Mouse (Mus musculus) small intestine, adult 2 months (tissue): ENCODE measurements at regions not wholly inside any gene's neighbourhood (a gene's known extent, or its start where the extent isn't known, plus 50 kb on each side); places are given as distances from the start of the nearest gene placed in this dataset.

ENCODE experiments used
- H3K27ac ChIP-seq: fragments of 200-500 bp; 2 replicates; pipeline ENCODE4 v1.5.1; 2012; ENCODE audit warnings: low read depth, low read length, control low read depth, inconsistent platforms; ENCODE audit not compliant: insufficient read depth
- H3K27me3 ChIP-seq: fragments of 200-500 bp; 2 replicates; pipeline ENCODE4 v1.6.1; 2012; ENCODE audit warnings: mild to moderate bottlenecking, moderate library complexity, low read length, inconsistent platforms; ENCODE audit not compliant: control insufficient read depth, insufficient read depth
- H3K36me3 ChIP-seq: fragments of 200-500 bp; 2 replicates; pipeline ENCODE4 v1.6.1; 2012; ENCODE audit warnings: mild to moderate bottlenecking, low read length, control low read depth, inconsistent platforms; ENCODE audit not compliant: control insufficient read depth, insufficient read depth
- H3K4me1 ChIP-seq: fragments of 200-500 bp; 2 replicates; pipeline ENCODE4 v1.6.1; 2012; ENCODE audit warnings: low read length, inconsistent platforms, mixed read lengths; ENCODE audit not compliant: control insufficient read depth, insufficient read depth, insufficient read length
- H3K4me3 ChIP-seq: fragments of 200-500 bp; 2 replicates; pipeline ENCODE4 v1.5.1; 2012; ENCODE audit warnings: low read depth, mild to moderate bottlenecking, control low read depth, inconsistent platforms, low read length, moderate library complexity
- CTCF ChIP-seq: fragments of 200-500 bp; IDR thresholded peaks from 2 replicates; pipeline ENCODE4 v1.5.1; 2012; ENCODE audit warnings: low read depth, mild to moderate bottlenecking, control low read depth, inconsistent platforms, low read length, moderate library complexity, mixed read lengths; ENCODE audit not compliant: insufficient replicate concordance, insufficient read length; ENCODE audit errors: extremely low read depth
- POLR2A ChIP-seq: fragments of 200-500 bp; IDR thresholded peaks from 2 replicates; pipeline ENCODE4 v1.6.1; 2012; ENCODE audit warnings: low read depth, mild to moderate bottlenecking, control low read depth, inconsistent platforms, low read length, moderate library complexity
- WGBS: fragments of 180-500 bp; shearing (Covaris S2); methylation state at CpG from one replicate; pipeline ENCODE4 v1.1.7; 2018; 5-methylcytosine and 5-hydroxymethylcytosine counted together

DNA sequence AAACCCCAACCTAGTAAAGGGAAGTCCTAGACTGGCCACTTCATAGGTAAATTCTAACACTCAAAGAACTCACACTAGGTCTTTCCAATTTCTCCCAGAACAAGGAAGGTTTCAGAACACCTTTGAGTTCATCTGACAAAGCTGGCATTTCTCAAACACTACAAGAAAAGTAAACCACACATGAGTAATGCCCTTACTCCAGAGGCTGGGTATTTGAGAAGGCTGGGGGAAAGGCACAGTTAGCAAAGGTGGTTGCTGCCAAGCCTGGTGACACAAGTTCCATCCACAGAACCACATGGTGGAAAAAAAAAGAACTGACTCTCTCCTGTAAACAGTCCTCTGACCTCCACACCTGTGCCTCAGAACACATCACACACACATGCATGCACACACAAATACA, 111.9 kb upstream of the Ccnd1 start:
- no peaks in the 10 kb centered on the region for H3K27me3 ChIP-seq
- H3K4me3 ChIP-seq: no peak overlapping the region
- H3K4me1 ChIP-seq: peaks cover 11% of the 10 kb centered on the region
- no peak overlapping the region for H3K27ac ChIP-seq
- H3K36me3 ChIP-seq: no peaks in the 10 kb centered on the region
- no peak for TF ChIP-seq POLR2A
- TF ChIP-seq CTCF: no peak

DNA sequence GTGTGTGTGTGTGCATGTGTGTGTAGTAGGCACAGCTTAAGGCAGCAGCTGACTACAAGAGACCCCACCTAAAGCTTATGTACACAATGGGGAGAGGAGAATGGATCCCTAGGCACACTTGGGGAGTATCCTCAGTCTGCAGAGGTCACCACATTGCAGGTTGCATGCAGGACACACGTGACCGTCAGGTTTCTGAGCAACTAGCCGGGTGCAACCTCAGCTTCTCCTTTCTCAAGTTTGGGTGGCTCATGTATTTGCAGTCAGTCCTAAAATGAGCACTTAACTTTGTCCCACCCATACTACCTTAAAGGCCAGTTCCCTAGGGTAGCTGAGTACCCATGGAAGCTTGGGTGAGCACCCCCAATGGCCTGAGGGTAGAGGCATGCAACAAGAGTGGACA, 111.0 kb upstream of the Ccnd1 start:
- Histone ChIP-seq H3K4me3 (no peak overlapping the region), H3K36me3 (no peaks in the 10 kb centered on the region), H3K27ac (no peak overlapping the region), H3K27me3 (no peaks in the 10 kb centered on the region), H3K4me1 (peaks cover 11% of the 10 kb centered on the region)
- TF ChIP-seq POLR2A (no peak), CTCF (no peak)
- WGBS: 87% methylated on average over 3 of the region's 3 CpGs

DNA sequence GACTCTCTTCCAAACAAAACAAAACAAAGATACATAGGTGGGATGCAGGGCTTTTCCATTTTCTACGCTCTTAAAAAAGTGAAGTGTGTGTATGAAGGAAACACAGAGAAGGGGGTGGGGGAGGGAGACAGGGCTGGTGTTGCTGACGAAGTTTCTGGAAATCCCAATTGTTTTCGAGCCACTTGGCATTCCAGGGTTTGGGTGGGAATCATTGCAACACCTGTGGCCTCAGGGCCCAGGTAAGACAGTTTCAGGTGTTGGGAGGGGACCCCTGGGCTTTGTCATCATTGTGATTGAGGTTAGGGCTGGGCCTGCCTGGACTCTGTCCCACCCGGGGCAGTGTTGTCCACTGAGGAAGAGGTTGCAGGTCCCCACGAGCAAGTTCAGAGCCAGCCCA, 108.8 kb upstream of the Ccnd1 start:
- Histone ChIP-seq H3K4me3 (no peak overlapping the region), H3K36me3 (no peaks in the 10 kb centered on the region), H3K4me1 (peaks cover 11% of the 10 kb centered on the region), H3K27ac (no peak overlapping the region), H3K27me3 (no peaks in the 10 kb centered on the region)
- TF ChIP-seq CTCF (no peak), POLR2A (no peak)
- WGBS: 87% methylated on average over 5 of the region's 5 CpGs

DNA sequence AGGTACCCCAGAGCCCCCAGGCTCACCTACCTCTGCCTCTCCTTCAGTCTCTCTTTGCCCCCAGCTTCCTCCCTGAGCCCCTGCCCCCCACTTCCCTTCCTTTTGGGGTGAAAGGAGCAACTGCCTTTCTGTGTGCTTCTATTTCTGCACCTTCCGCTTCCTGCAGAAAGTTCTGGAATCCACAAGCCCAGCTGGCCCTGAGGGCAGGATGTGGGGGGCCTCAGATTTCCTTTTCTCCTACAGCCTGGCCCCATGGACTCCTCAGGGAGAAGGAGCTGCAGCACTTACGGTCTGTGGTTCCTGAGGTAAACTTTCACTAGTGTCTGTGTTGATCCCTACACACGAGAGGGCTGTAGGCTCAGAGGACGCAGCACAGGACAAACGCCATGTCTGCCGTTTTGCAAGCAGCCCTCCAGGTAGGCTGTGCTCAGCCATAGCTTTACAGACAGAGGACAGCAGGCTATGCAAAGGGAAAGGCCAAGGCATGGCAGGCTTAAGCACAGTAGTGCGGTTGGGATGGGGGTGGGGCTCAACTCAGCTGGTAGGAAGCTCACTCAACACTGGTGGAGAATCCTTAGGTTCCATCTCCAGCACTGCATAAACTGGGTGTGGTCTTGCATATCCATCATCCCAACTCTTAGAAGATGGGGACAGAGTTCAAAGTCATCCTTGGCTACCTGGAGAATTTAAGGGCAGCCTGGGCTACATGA, 108.2 kb upstream of the Ccnd1 start:
- no peak for TF ChIP-seq POLR2A
- TF ChIP-seq CTCF: no peak
- peaks cover 11% of the 10 kb centered on the region for H3K4me1 ChIP-seq
- no peaks in the 10 kb centered on the region for H3K36me3 ChIP-seq
- H3K27ac ChIP-seq: no peak overlapping the region
- WGBS: 71% methylated on average over 7 of the region's 7 CpGs
- H3K27me3 ChIP-seq: no peaks in the 10 kb centered on the region
- H3K4me3 ChIP-seq: no peak overlapping the region

DNA sequence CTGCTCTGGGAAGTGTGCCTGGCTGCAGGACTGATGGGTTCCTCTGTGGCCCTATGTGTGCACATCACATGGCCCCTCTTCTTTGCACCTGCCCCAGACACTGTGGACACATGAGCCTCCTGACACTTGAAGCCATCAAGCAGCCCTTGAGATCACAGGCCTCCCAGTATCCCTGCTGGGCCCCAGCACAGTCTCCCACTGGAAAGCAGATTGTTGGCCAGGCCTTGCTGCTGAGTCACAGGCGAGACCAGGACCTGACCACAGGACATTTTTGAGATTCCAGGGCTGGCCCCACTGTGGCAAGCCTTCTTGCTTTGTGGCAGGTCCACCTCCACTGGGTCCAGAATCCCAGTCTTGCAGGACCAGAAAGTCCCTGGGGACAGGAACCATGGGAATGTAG, 105.5 kb upstream of the Ccnd1 start:
- TF ChIP-seq POLR2A: no peak
- TF ChIP-seq CTCF: no peak
- 81% methylated on average over 1 of the region's 1 CpGs for WGBS
- Histone ChIP-seq H3K4me3 (no peak overlapping the region), H3K27ac (no peak overlapping the region), H3K4me1 (peaks cover 11% of the 10 kb centered on the region), H3K36me3 (no peaks in the 10 kb centered on the region), H3K27me3 (no peaks in the 10 kb centered on the region)

DNA sequence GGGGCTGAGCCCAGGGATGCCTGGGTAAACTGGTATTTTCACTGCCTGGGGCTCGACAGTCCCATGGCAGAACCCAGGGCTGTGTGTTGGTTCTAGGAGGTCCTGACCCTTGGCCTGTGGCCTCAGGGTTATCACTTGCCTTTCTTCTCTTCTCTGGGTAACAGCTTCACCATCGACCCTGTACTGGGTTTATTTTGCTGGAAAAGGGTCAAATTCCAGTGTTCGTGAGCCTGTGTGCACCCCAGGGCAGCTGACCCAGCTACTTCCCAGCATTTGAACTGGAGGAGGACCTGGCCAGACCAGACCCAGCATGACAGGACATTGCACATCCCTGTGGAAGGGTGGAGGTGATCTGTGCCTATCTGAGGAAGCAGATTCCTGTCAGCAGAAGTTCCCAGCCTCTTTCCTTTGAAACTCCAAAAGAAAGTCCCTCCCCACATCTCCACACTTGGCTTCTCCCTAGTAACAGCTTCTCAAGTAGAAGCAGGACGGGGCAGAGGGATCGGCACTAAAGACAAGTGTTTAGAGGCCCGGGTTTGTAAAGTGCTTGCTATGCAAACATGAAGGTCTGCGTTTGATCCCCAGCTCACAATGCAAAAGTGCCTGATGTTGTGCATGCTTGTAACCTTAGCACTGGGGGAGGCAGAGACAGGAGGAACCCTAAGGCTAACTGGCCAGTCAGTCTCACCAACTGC, 103.9 kb upstream of the Ccnd1 start:
- Histone ChIP-seq H3K36me3 (no peaks in the 10 kb centered on the region), H3K4me1 (peaks cover 11% of the 10 kb centered on the region), H3K27ac (no peak overlapping the region), H3K4me3 (no peak overlapping the region), H3K27me3 (no peaks in the 10 kb centered on the region)
- TF ChIP-seq POLR2A (no peak), CTCF (no peak)
- WGBS: 60% methylated on average over 7 of the region's 7 CpGs

DNA sequence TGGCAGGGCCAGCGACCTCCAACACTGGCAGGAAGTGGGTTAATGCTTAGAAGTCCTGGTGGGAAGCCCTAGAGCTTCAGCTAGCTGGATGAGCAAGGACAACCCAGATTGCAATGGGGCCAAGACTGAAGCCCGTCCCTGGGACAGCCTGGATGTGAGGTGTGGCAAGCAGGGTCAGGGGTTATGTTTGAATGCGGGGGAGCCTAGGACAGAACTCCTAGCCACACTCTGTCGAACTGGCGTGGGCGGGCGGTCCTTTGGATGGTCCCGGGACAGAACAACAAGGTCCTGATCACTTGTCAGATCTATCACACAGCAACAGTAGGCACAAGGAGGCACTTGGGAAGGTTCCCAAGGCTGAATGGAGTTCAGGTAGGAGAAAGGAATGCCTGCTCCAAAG, 101.1 kb upstream of the Ccnd1 start:
- 87% methylated on average over 8 of the region's 8 CpGs for WGBS

More for the DNA sequence above, 101.1 kb upstream of the Ccnd1 start:
- TF ChIP-seq POLR2A: no peak
- no peak for TF ChIP-seq CTCF
- H3K36me3 ChIP-seq: no peaks in the 10 kb centered on the region
- no peaks in the 10 kb centered on the region for H3K27me3 ChIP-seq
- no peak overlapping the region for H3K4me3 ChIP-seq
- H3K27ac ChIP-seq: no peak overlapping the region
- H3K4me1 ChIP-seq: no peaks in the 10 kb centered on the region
